Mouse (Mus musculus): ENCODE results near the gene Vamp3. TPM values are rescaled to one million over a fixed set of nuclear protein-coding genes. Genes with fewer than 3 reads are reported as not detected.

The Vamp3 gene
- polyA plus RNA-seq (2014; fragmentation: Illumina TruSeq; extraction: RNeasy Lipid Tissue Mini Kit (QIAGEN cat#74804); ENCODE audit: low read depth, low replicate concordance) = 87.6 TPM

DNA sequence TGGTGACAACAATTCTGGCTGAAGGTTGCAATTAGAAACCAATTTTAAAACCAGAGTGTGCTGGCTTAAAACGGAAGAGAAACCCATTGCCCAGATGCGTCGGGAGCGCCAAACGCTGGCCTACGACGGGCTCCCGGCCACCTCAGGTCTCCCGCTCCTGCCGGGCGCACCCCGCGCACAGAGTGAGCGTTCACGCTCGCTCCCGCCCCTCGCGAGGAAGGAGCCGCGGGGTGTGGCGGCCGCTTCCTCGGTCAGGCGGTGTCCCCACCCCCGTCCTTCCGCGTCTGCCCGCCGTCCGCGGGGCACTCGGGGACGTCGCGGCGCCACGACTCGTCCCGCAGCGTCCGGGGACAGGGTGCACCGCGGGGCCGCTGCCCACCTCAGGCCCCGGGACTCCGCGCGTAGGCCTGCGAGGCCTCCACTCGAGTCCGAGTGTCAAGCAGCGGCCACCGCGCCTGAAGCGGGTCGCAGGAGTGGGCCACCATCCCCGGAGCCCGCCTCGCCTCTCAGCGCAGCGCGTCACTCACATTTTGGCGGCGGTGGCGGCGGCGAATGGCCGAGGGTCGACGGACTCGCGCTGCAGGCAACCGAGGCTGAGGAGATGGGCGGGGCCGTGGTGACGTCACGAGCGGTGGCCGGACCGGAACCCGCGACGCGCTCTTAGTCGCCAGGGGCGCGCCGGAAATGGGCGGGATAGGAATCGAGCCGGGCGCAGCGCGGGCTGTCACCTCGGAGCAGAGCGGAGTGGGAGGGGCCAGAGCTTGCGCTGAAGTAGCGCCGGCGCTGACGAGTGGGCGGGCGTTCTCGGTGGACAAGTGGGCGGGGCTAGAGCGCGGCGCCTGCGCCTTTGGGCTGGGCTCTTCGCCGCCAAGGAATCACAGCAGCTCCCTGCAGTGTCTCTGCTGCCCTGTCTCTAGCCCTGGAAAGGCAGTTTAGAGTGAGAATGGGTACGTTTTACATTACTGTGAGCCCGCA lies at the start of gene Vamp3:
Gene Vamp3 (minus strand): TSS at position 617 of the 975 bp plus-strand sequence.

DNA sequence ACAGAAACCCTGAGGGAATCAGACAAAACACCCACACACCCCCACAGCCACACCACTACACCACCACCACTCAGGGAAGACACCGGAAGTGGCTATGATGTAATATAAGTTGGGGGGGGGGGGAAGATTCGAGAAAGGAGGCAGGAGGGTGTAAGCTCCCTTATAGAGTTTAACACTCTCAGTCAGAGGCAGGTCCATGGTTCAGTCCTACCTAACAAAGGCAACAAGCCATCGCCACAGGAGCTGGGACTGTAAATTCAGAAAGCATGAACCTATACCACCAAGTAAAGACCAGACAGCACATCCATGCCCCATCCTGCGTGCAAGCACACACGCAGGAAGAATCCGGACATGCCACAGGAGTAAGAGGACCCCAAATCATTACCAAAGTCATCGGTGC lies 31.5 kb upstream of the Vamp3 start, which contains the start of gene Gm13090:
Gene Gm13090 (plus strand): TSS at position 301 of the 400 bp plus-strand sequence.

DNA sequence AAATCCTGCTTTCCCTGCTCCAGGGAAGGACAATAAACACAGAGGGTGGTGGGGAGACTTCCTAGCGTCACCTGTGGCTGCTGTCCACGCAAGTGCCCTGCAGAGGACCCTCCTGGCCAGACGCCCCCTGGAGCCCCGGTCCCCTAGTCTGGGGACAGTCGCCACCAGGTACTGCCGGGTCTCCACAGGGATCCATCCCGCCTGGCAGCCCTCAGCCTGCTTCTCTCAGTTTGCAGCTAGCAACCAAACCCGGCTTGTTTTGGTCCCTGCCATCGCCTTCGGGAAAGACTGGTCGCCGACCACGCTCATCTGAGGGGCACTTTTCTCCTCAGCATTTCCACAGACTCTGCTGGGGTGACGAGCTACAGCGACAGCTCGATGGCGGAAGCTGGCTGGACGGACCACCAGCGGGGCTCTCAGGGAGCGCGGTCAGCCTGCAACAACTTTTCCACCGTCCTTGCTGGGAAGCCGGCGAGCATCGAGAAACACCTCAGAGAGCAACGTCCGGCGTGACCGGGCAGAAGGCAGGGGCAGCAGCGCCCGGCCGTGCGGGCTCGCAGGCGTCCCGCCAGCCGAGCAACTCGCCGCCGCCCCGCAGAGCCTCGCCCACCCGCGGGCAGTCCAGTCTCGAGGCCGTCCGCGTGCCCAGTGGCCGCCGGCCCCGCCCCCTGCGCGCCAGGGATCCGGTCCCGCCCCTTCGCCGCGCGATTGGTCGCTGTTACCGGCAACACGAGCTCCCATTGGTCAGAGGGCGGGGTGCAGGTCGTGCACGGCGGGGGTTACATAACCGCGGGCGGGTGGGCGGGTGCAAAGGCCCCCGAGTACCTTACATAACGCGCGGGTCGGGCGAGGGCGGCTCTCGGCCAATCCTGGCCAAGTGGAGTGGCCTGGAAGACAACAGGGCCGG lies 13.5 kb downstream of the Vamp3 start, which contains the start of gene Per3:
Gene Per3 (minus strand): TSS at position 629 of the 907 bp plus-strand sequence.

Other genes with a start within 250 kb of the Vamp3 start
- gene Errfi1, start 204.0 kb downstream of the Vamp3 start, polyA plus RNA-seq (2014; fragmentation: Illumina TruSeq; extraction: RNeasy Lipid Tissue Mini Kit (QIAGEN cat#74804); ENCODE audit: low read depth, low replicate concordance) = 487 TPM
- gene Park7, start 143.5 kb downstream of the Vamp3 start, polyA plus RNA-seq (2014; fragmentation: Illumina TruSeq; extraction: RNeasy Lipid Tissue Mini Kit (QIAGEN cat#74804); ENCODE audit: low read depth, low replicate concordance) = 59.6 TPM
- gene Tnfrsf9, start 143.4 kb downstream of the Vamp3 start, polyA plus RNA-seq (2014; fragmentation: Illumina TruSeq; extraction: RNeasy Lipid Tissue Mini Kit (QIAGEN cat#74804); ENCODE audit: low read depth, low replicate concordance) = not detected
- gene Uts2, start 60.9 kb downstream of the Vamp3 start, polyA plus RNA-seq (2014; fragmentation: Illumina TruSeq; extraction: RNeasy Lipid Tissue Mini Kit (QIAGEN cat#74804); ENCODE audit: low read depth, low replicate concordance) = not detected
- 1.4 TPM for gene Per3, start 13.3 kb downstream of the Vamp3 start, polyA plus RNA-seq (2014; fragmentation: Illumina TruSeq; extraction: RNeasy Lipid Tissue Mini Kit (QIAGEN cat#74804); ENCODE audit: low read depth, low replicate concordance)
- gene Gm13090, start 31.6 kb upstream of the Vamp3 start, polyA plus RNA-seq (2014; fragmentation: Illumina TruSeq; extraction: RNeasy Lipid Tissue Mini Kit (QIAGEN cat#74804); ENCODE audit: low read depth, low replicate concordance) = not detected